ENCODE assay signal across 9 mouse cellular contexts in the genomic region with DNA sequence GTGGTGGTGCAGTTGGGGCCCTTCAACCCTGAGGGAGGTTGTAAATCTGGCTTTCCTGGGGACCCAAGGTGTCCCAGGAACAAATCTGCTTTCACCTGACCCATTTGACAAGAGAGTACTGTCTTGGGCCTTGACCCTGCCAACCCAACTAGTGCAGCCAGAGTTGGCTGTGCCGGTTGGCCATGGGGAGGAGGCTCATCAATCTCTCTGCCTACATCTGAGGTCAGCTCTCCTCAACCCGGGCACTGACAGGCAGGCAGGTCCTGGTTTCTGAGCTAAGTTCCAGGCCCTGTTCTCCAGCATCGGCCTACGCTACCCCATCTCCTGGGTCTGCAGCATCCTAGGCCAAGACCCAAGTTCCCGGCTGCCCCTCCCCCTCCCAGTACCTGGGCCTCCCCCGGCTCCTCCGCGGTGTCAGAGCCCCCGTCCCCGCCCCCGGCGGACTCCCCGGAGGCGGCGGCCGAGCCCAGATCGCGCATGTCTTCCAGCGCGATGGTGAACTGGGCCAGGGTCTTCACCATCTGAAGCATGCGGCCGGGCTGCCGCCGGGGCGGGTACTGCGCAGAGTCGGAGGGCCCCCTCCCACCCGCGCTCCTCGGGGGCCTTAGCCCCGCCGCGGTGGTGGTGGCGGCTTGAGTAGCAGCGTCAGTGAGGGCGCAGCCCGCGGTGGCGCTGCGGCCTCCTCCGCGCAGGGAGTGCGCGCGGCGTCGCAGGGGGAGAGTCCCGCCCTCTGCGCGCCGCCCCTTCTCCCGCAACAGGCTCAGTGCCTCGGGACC. TPM values are rescaled to one million over a fixed set of nuclear protein-coding genes. Genes with fewer than 3 reads are reported as not detected.
A peak's percentile ranks its signal among the peaks of the same experiment; 100 is the strongest.
DNase-seq lines count a peak whose midpoint lies in the region; ATAC-seq lines count a peak whose summit lies in the region.
"Had no signal": no experiment of that assay in that cellular context is flagged by ENCODE, and none has a peak within 500 bp of the region (broad histone marks: within the 10 kb centered on the region; RNA-seq: fewer than 3 reads in every experiment).

No protein-coding gene starts in this region.

- DNase-seq in kidney, adult 9 months, result no peak
- DNase-seq in brain, embryonic 18.5 days (ENCODE audit: low read depth, low spot score), result peak; percentile 52
- peak; percentile 73 for DNase-seq in forebrain, embryonic 14.5 days (ENCODE audit: low spot score)
- peak; percentile 85 for DNase-seq in right cerebral cortex, adult 18-20 months
- no peak for DNase-seq in ovary, postnatal 36 days (ENCODE audit: low spot score)

- 4% methylated on average over 42 of the region's 53 CpGs for WGBS in kidney, embryonic 14.5 days
- 3% methylated on average over 49 of the region's 53 CpGs for WGBS in forebrain, embryonic 14.5 days
- 4% methylated on average over 53 of the region's 53 CpGs for WGBS in liver, embryonic 12.5 days (ENCODE audit: insufficient replicate concordance)

- H3K36me3 ChIP-seq in kidney, embryonic 14.5 days (ENCODE audit: control insufficient read depth, insufficient read depth, low read length), result peaks cover 16% of the 10 kb centered on the region
- peaks cover 11% of the 10 kb centered on the region for H3K36me3 ChIP-seq in forebrain, embryonic 14.5 days (ENCODE audit: control insufficient read depth, insufficient read depth, low read length)
- peaks cover 11% of the 10 kb centered on the region; the same call in 1 of the 2 replicates for H3K36me3 ChIP-seq in liver, embryonic 12.5 days

- peak overlapping the region; percentile 97 for H3K4me2 ChIP-seq in kidney, embryonic 14.5 days (replicated peaks; ENCODE audit: low read depth, low read length)
- peak overlapping the region; percentile 89 for H3K4me2 ChIP-seq in forebrain, embryonic 14.5 days (ENCODE audit: low read length)
- H3K4me2 ChIP-seq in liver, embryonic 12.5 days, result peak overlapping the region; percentile 82

- H3K4me3 ChIP-seq in kidney, embryonic 14.5 days (ENCODE audit: low read length), result peak overlapping the region; percentile 54
- H3K4me3 ChIP-seq in forebrain, embryonic 14.5 days (ENCODE audit: low read depth, low read length), result peak overlapping the region; percentile 53
- H3K4me3 ChIP-seq in liver, embryonic 12.5 days, result peak overlapping the region; percentile 55

- ATAC-seq in kidney, embryonic 14.5 days (ENCODE audit: low FRiP score, low TSS enrichment), result peak; percentile 53
- peak; percentile 84 for ATAC-seq in forebrain, embryonic 14.5 days
- ATAC-seq in inflammation-experienced regulatory T-cells, adult 6 months, result peak; percentile 25
- ATAC-seq in liver, embryonic 12.5 days, result peak; percentile 17; the same call in 1 of the 2 replicates

- H3K4me1 ChIP-seq in kidney, embryonic 14.5 days (ENCODE audit: control insufficient read depth, insufficient read depth, low read length), result peaks cover 18% of the 10 kb centered on the region
- peaks cover 12% of the 10 kb centered on the region for H3K4me1 ChIP-seq in forebrain, embryonic 14.5 days (ENCODE audit: control insufficient read depth, insufficient read depth, low read length)
- peaks cover 25% of the 10 kb centered on the region for H3K4me1 ChIP-seq in liver, embryonic 12.5 days

- H3K27me3 ChIP-seq in kidney, embryonic 14.5 days (ENCODE audit: control insufficient read depth, insufficient read depth, low read length), result no peaks in the 10 kb centered on the region; the same call in 1 of the 2 replicates
- H3K27me3 ChIP-seq in forebrain, embryonic 14.5 days (replicated peaks; ENCODE audit: control insufficient read depth, insufficient read depth, low read length), result no peaks in the 10 kb centered on the region
- H3K27me3 ChIP-seq in liver, embryonic 12.5 days (replicated peaks), result peaks cover 36% of the 10 kb centered on the region

- peak overlapping the region; percentile 71 for H3K9ac ChIP-seq in kidney, embryonic 14.5 days (ENCODE audit: low read depth, low read length)
- H3K9ac ChIP-seq in forebrain, embryonic 14.5 days (ENCODE audit: low read length), result peak overlapping the region; percentile 82
- H3K9ac ChIP-seq in liver, embryonic 12.5 days, result peak overlapping the region; percentile 53

- no peaks in the 10 kb centered on the region for H3K9me3 ChIP-seq in kidney, embryonic 14.5 days (ENCODE audit: control insufficient read depth, low read length)
- H3K9me3 ChIP-seq in forebrain, embryonic 14.5 days (replicated peaks; ENCODE audit: control insufficient read depth, low read length), result no peaks in the 10 kb centered on the region
- H3K9me3 ChIP-seq in liver, embryonic 12.5 days (replicated peaks), result no peaks in the 10 kb centered on the region

- no peak overlapping the region for H3K27ac ChIP-seq in kidney, embryonic 14.5 days (ENCODE audit: low read depth, low read length)
- H3K27ac ChIP-seq in forebrain, embryonic 14.5 days (ENCODE audit: low read depth, low read length), result peak overlapping the region; percentile 36; the same call in 1 of the 2 replicates
- no peak overlapping the region for H3K27ac ChIP-seq in liver, embryonic 12.5 days
- H3K27ac ChIP-seq: macrophage had no signal

RNA-seq across cellular contexts. Expression of a gene that starts 31.0 kb away (rescaled TPM):
- polyA plus RNA-seq in kidney, embryonic 14.5 days (2014; fragmentation: Nextera tagmentation; extraction: Ambion mirVana), result 2.8 and 3.1 TPM in 2 replicates
- polyA plus RNA-seq in forebrain, embryonic 14.5 days (2014; fragmentation: Nextera tagmentation; extraction: Ambion mirVana), result 2.6 TPM in 2 replicates
- polyA plus RNA-seq in inflammation-experienced regulatory T-cells, adult 6 months (2017; shearing (Covaris generic)), result 10 to 100 TPM; 11.1 to 13.9 (median 12.3) TPM
- 17.8 and 18.2 TPM in 2 replicates for polyA plus RNA-seq in liver, embryonic 12.5 days (2016; fragmentation: Nextera tagmentation; extraction: Ambion mirVana)

RNA-seq across cellular contexts. Expression of a gene that starts 37.7 kb away (rescaled TPM):
- 11.6 and 15.5 TPM in 2 replicates for polyA plus RNA-seq in kidney, embryonic 14.5 days (2014; fragmentation: Nextera tagmentation; extraction: Ambion mirVana)
- polyA plus RNA-seq in forebrain, embryonic 14.5 days (2014; fragmentation: Nextera tagmentation; extraction: Ambion mirVana), result 8.0 and 8.8 TPM in 2 replicates
- polyA plus RNA-seq in inflammation-experienced regulatory T-cells, adult 6 months (2017; shearing (Covaris generic)), result not detected
- polyA plus RNA-seq in liver, embryonic 12.5 days (2016; fragmentation: Nextera tagmentation; extraction: Ambion mirVana), result 1.7 and 2.2 TPM in 2 replicates

Comparison
In these comparisons a context has a peak if more than half of its experiments do, and no peak if none do; other contexts are left out.
1. ATAC-seq: peak in every context shown above with its lines; median percentile 84 in forebrain, embryonic 14.5 days; 53 in kidney, embryonic 14.5 days; 25 in inflammation-experienced regulatory T-cells, adult 6 months; 17 in liver, embryonic 12.5 days.
2. DNase-seq: peak in brain, embryonic 18.5 days (single experiment), forebrain, embryonic 14.5 days (single experiment) and right cerebral cortex, adult 18-20 months (single experiment); none in kidney, adult 9 months (single experiment) and ovary, postnatal 36 days (single experiment).
3. Peak in every context shown above with its lines, with median percentiles within 50 percentile points of each other: H3K4me2 ChIP-seq, H3K4me3 ChIP-seq and H3K9ac ChIP-seq.